Mouse (Mus musculus): ENCODE measurements around the gene Psmd12. TPM values are rescaled to one million over a fixed set of nuclear protein-coding genes. Genes with fewer than 3 reads are reported as not detected.
"Not testable (repeated sequence)": the region's sequence is repeated elsewhere in the genome, so short reads cannot be mapped to it uniquely, and the experiment has no call there.

Psmd12 gene
- polyA plus RNA-seq, 1 experiment: 63.5 TPM

- TF ChIP-seq POLR2A (IDR thresholded peaks at IDR 0.05; ENCODE audit: borderline replicate concordance, extremely low read depth, insufficient read depth, insufficient read length, poor library complexity, severe bottlenecking) (no peak), CTCF (IDR thresholded peaks at IDR 0.05; ENCODE audit: borderline replicate concordance, extremely low read depth, insufficient read depth, insufficient read length) (no peak)
- DNase-seq (ENCODE audit: low read depth): no peak
These were observed 7.0 kb upstream of the Psmd12 start for GRCm38 (mm10) chr11:107472304-107472703.

- peak; percentile 81 for TF ChIP-seq CTCF (IDR thresholded peaks at IDR 0.05; ENCODE audit: borderline replicate concordance, extremely low read depth, insufficient read depth, insufficient read length)
- no peak for TF ChIP-seq POLR2A (IDR thresholded peaks at IDR 0.05; ENCODE audit: borderline replicate concordance, extremely low read depth, insufficient read depth, insufficient read length, poor library complexity, severe bottlenecking)
- peak; percentile 96 for DNase-seq (ENCODE audit: low read depth)
These were observed 6.0 kb upstream of the Psmd12 start for GRCm38 (mm10) chr11:107473137-107473820.

- DNase-seq (ENCODE audit: low read depth): no peak
- TF ChIP-seq POLR2A (IDR thresholded peaks at IDR 0.05; ENCODE audit: borderline replicate concordance, extremely low read depth, insufficient read depth, insufficient read length, poor library complexity, severe bottlenecking) (no peak), CTCF (IDR thresholded peaks at IDR 0.05; ENCODE audit: borderline replicate concordance, extremely low read depth, insufficient read depth, insufficient read length) (no peak)
These were observed 549 bp downstream of the Psmd12 start for GRCm38 (mm10) chr11:107479862-107480203.

GRCm38 (mm10) chr11:107484341-107484740 lies 5.1 kb downstream of the Psmd12 start:
- no peak for DNase-seq (ENCODE audit: low read depth)
- TF ChIP-seq POLR2A (IDR thresholded peaks at IDR 0.05; ENCODE audit: borderline replicate concordance, extremely low read depth, insufficient read depth, insufficient read length, poor library complexity, severe bottlenecking) (no peak), CTCF (IDR thresholded peaks at IDR 0.05; ENCODE audit: borderline replicate concordance, extremely low read depth, insufficient read depth, insufficient read length) (no peak)

GRCm38 (mm10) chr11:107502801-107503200 lies 23.5 kb downstream of the Psmd12 start:
- DNase-seq (ENCODE audit: low read depth): no peak
- TF ChIP-seq POLR2A (IDR thresholded peaks at IDR 0.05; ENCODE audit: borderline replicate concordance, extremely low read depth, insufficient read depth, insufficient read length, poor library complexity, severe bottlenecking) (no peak), CTCF (IDR thresholded peaks at IDR 0.05; ENCODE audit: borderline replicate concordance, extremely low read depth, insufficient read depth, insufficient read length) (no peak)

- DNase-seq (ENCODE audit: low read depth): not testable (repeated sequence)
These were observed 25.1 kb downstream of the Psmd12 start for GRCm38 (mm10) chr11:107504364-107504763.

GRCm38 (mm10) chr11:107506260-107506659 lies 27.0 kb downstream of the Psmd12 start:
- TF ChIP-seq CTCF (IDR thresholded peaks at IDR 0.05; ENCODE audit: borderline replicate concordance, extremely low read depth, insufficient read depth, insufficient read length) (peak; percentile 50; the same call in 1 of the 2 replicates), POLR2A (IDR thresholded peaks at IDR 0.05; ENCODE audit: borderline replicate concordance, extremely low read depth, insufficient read depth, insufficient read length, poor library complexity, severe bottlenecking) (no peak)
- DNase-seq (ENCODE audit: low read depth): peak; percentile 25

- TF ChIP-seq CTCF (IDR thresholded peaks at IDR 0.05; ENCODE audit: borderline replicate concordance, extremely low read depth, insufficient read depth, insufficient read length) (peak; percentile 45; the same call in 1 of the 2 replicates), POLR2A (IDR thresholded peaks at IDR 0.05; ENCODE audit: borderline replicate concordance, extremely low read depth, insufficient read depth, insufficient read length, poor library complexity, severe bottlenecking) (no peak)
- DNase-seq (ENCODE audit: low read depth): peak; percentile 53
These were observed 30.5 kb downstream of the Psmd12 start for GRCm38 (mm10) chr11:107509631-107510338.

- DNase-seq (ENCODE audit: low read depth): peak; percentile 48
- TF ChIP-seq CTCF (IDR thresholded peaks at IDR 0.05; ENCODE audit: borderline replicate concordance, extremely low read depth, insufficient read depth, insufficient read length) (no peak), POLR2A (IDR thresholded peaks at IDR 0.05; ENCODE audit: borderline replicate concordance, extremely low read depth, insufficient read depth, insufficient read length, poor library complexity, severe bottlenecking) (no peak)
These were observed 31.3 kb downstream of the Psmd12 start for GRCm38 (mm10) chr11:107510362-107511269.

- TF ChIP-seq CTCF (IDR thresholded peaks at IDR 0.05; ENCODE audit: borderline replicate concordance, extremely low read depth, insufficient read depth, insufficient read length): peak; percentile 85; the same call in 1 of the 2 replicates
- peak; percentile 86 for DNase-seq (ENCODE audit: low read depth)
These were observed 32.7 kb downstream of the Psmd12 start for GRCm38 (mm10) chr11:107511954-107512353.

- DNase-seq (ENCODE audit: low read depth): peak; percentile 85
- TF ChIP-seq POLR2A (IDR thresholded peaks at IDR 0.05; ENCODE audit: borderline replicate concordance, extremely low read depth, insufficient read depth, insufficient read length, poor library complexity, severe bottlenecking) (no peak), CTCF (IDR thresholded peaks at IDR 0.05; ENCODE audit: borderline replicate concordance, extremely low read depth, insufficient read depth, insufficient read length) (no peak)
These were observed 33.8 kb downstream of the Psmd12 start for GRCm38 (mm10) chr11:107513047-107513446.

All from brain, embryonic 14.5 days (tissue).